Mouse (Mus musculus): Measurements from ENCODE around the gene Bach2.

Gene Bach2

GRCm38 (mm10) chr4:32482936-32483335, 244.3 kb downstream of the Bach2 start:
- no peak for DNase-seq (ENCODE audit: low spot score)

- DNase-seq (ENCODE audit: low spot score): no peak
Measured at GRCm38 (mm10) chr4:32485848-32486247, 247.2 kb downstream of the Bach2 start.

GRCm38 (mm10) chr4:32486654-32487398, 248.2 kb downstream of the Bach2 start:
- no peak for DNase-seq (ENCODE audit: low spot score)

- no peak for DNase-seq (ENCODE audit: low spot score)
Measured at GRCm38 (mm10) chr4:32489186-32489585, 250.6 kb downstream of the Bach2 start.

- no peak for DNase-seq (ENCODE audit: low spot score)
Measured at GRCm38 (mm10) chr4:32491176-32491575, 252.6 kb downstream of the Bach2 start.

GRCm38 (mm10) chr4:32492834-32493233, 254.2 kb downstream of the Bach2 start:
- DNase-seq (ENCODE audit: low spot score): no peak

- no peak for DNase-seq (ENCODE audit: low spot score)
Measured at GRCm38 (mm10) chr4:32501780-32502179, 263.2 kb downstream of the Bach2 start.

GRCm38 (mm10) chr4:32502181-32502580, 263.6 kb downstream of the Bach2 start:
- DNase-seq (ENCODE audit: low spot score): no peak

- no peak for DNase-seq (ENCODE audit: low spot score)
Measured at GRCm38 (mm10) chr4:32504236-32504635, 265.6 kb downstream of the Bach2 start.

GRCm38 (mm10) chr4:32506306-32506808, 267.8 kb downstream of the Bach2 start:
- no peak for DNase-seq (ENCODE audit: low spot score)

- no peak for DNase-seq (ENCODE audit: low spot score)
Measured at GRCm38 (mm10) chr4:32507041-32507440, 268.4 kb downstream of the Bach2 start.

- no peak for DNase-seq (ENCODE audit: low spot score)
Measured at GRCm38 (mm10) chr4:32508572-32508971, 270.0 kb downstream of the Bach2 start.

GRCm38 (mm10) chr4:32508996-32509395, 270.4 kb downstream of the Bach2 start:
- no peak for DNase-seq (ENCODE audit: low spot score)

- DNase-seq (ENCODE audit: low spot score): no peak
Measured at GRCm38 (mm10) chr4:32509832-32510612, 271.4 kb downstream of the Bach2 start.

- DNase-seq (ENCODE audit: low spot score): no peak
Measured at GRCm38 (mm10) chr4:32510940-32511339, 272.3 kb downstream of the Bach2 start.

- DNase-seq (ENCODE audit: low spot score): no peak
Measured at GRCm38 (mm10) chr4:32516126-32516525, 277.5 kb downstream of the Bach2 start.

- no peak for DNase-seq (ENCODE audit: low spot score)
Measured at GRCm38 (mm10) chr4:32518842-32519578, 280.4 kb downstream of the Bach2 start.

GRCm38 (mm10) chr4:32520628-32521360, 282.2 kb downstream of the Bach2 start:
- no peak for DNase-seq (ENCODE audit: low spot score)

- no peak for DNase-seq (ENCODE audit: low spot score)
Measured at GRCm38 (mm10) chr4:32521361-32521740, 282.7 kb downstream of the Bach2 start.

GRCm38 (mm10) chr4:32522013-32522412, 283.4 kb downstream of the Bach2 start:
- DNase-seq (ENCODE audit: low spot score): no peak

- no peak for DNase-seq (ENCODE audit: low spot score)
Measured at GRCm38 (mm10) chr4:32524282-32524681, 285.7 kb downstream of the Bach2 start.

- no peak for DNase-seq (ENCODE audit: low spot score)
Measured at GRCm38 (mm10) chr4:32525000-32525399, 286.4 kb downstream of the Bach2 start.

Data from ovary, adult 18-20 months (tissue).